Mouse (Mus musculus) liver, adult 2 months (tissue): ENCODE results near the gene Glis3. TPM values are rescaled to one million over a fixed set of nuclear protein-coding genes. Genes with fewer than 3 reads are reported as not detected.
A peak's percentile ranks its signal among the peaks of the same experiment; 100 is the strongest.

Experiments used
- DNase-seq: peaks from one replicate; pipeline ENCODE4 v3.0.0-alpha.2; 2011; ENCODE audit warnings: low read depth, low spot score; ENCODE audit errors: extremely low read depth
- H3K27ac ChIP-seq: fragments of 200-500 bp; replicated peaks from 2 replicates; pipeline ENCODE4 v1.5.1; 2012; ENCODE audit warnings: low read depth, mild to moderate bottlenecking, control low read depth, inconsistent platforms, low read length; ENCODE audit not compliant: insufficient read depth
- H3K27me3 ChIP-seq: fragments of 200-500 bp; 2 replicates; pipeline ENCODE4 v1.6.1; 2012; ENCODE audit warnings: mild to moderate bottlenecking, moderate library complexity, low read length, inconsistent platforms; ENCODE audit not compliant: control insufficient read depth, insufficient read depth
- H3K36me3 ChIP-seq: fragments of 200-500 bp; 2 replicates; pipeline ENCODE4 v1.6.1; 2012; ENCODE audit warnings: low read length, inconsistent platforms; ENCODE audit not compliant: control insufficient read depth, insufficient read depth
- H3K4me1 ChIP-seq: fragments of 200-500 bp; 2 replicates; pipeline ENCODE4 v1.6.1; 2011; ENCODE audit warnings: low read length; ENCODE audit not compliant: control insufficient read depth, insufficient read depth
- H3K4me3 ChIP-seq: fragments of 200-500 bp; 2 replicates; pipeline ENCODE4 v1.5.1; 2011; ENCODE audit warnings: low read depth, mild to moderate bottlenecking, control low read depth, low read length, moderate library complexity; ENCODE audit not compliant: insufficient read depth
- H3K79me2 ChIP-seq: fragments of 200-500 bp; 2 replicates; pipeline ENCODE4 v1.6.1; 2012; ENCODE audit warnings: inconsistent platforms, mild to moderate bottlenecking, low read length, moderate library complexity; ENCODE audit not compliant: control insufficient read depth, insufficient read depth
- H3K9ac ChIP-seq: fragments of 200-500 bp; 2 replicates; pipeline ENCODE4 v1.6.1; 2012; ENCODE audit warnings: low read depth, mild to moderate bottlenecking, control low read depth, inconsistent platforms, low read length
- CTCF ChIP-seq: fragments of 200-500 bp; IDR thresholded peaks from 2 replicates; pipeline ENCODE4 v1.5.1; 2011; ENCODE audit warnings: low read depth, low read length, control low read depth
- POLR2A ChIP-seq: fragments of 200-500 bp; IDR thresholded peaks from 2 replicates; pipeline ENCODE4 v1.6.1; 2011; ENCODE audit warnings: low read length, control low read depth; ENCODE audit not compliant: insufficient read depth; ENCODE audit errors: extremely low read depth
- WGBS: fragments of 180-500 bp; shearing (Covaris S2); methylation state at CpG from one replicate; pipeline ENCODE4 v1.1.7; 2018; 5-methylcytosine and 5-hydroxymethylcytosine counted together
- polyA plus RNA-seq: library from polyadenylated mRNA; depleted of rRNA; stranded (reverse); fragments of >200 nt; gene quantifications from 2 replicates; pipeline ENCODE4 v1.2.3, GENCODE M21; 2012
- total RNA-seq: library from RNA; depleted of rRNA; stranded (reverse); fragments of >200 nt; gene quantifications from 2 replicates; pipeline ENCODE4 v1.2.3, GENCODE M21; 2014

The Glis3 gene
- total and polyA plus RNA-seq, 2 experiments: 0.37 to 0.43 TPM

DNA sequence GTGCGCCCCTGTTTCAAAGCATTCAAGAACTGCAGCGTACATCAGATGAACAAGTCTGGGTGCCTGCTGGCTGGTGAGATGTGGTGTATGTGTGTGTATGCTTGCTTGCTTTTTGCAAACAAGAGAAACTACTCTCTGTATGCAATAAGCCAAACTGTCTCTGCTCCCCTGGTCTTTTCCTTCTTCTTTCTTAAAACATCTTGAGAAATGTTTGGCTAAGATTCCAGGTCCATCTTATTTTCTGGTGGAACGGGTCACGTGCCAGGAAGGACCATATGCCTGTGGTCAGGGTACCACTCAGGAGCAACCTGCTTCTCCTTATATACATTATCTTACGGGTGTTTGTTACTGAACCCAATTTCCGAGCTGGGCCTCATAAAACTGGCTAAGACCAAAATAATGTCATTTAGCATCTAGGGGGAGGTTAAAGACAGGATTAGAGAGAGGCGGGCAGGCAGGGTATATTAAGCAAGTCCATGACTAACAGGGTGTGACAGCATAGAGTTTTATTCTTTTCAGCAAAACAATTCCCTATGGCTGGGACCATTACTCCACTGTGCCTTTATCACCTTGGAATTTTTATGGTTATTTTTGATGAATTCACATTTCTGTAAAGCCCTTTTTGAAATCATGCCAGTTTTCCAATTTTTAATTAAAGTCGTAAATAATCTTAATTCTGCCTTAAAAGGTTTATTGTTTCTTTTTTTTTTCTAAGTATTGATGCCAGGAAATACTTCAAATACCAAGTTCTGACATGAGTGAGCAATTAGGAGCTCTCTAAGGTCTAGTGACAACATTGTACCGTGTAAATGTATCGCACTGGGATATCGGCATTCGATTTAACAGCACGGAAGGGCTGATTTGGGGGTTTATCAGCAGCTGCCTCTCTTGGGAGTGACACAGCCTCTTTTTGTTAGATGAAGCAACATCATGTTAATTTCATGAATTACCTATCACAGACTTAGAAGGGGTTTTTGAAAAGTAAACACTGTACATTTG is 328.5 kb downstream of the Glis3 start:
- Histone ChIP-seq H3K9ac (no peak overlapping the region), H3K4me3 (no peak overlapping the region), H3K27ac (no peak overlapping the region), H3K79me2 (no peaks in the 10 kb centered on the region), H3K4me1 (no peaks in the 10 kb centered on the region; the same call in 1 of the 2 replicates), H3K27me3 (no peaks in the 10 kb centered on the region), H3K36me3 (no peaks in the 10 kb centered on the region)
- 91% methylated on average over 13 of the region's 13 CpGs for WGBS
- no peak for DNase-seq
- TF ChIP-seq POLR2A (no peak), CTCF (no peak)

- Histone ChIP-seq H3K79me2 (no peaks in the 10 kb centered on the region), H3K27me3 (no peaks in the 10 kb centered on the region), H3K27ac (no peak overlapping the region), H3K4me1 (no peaks in the 10 kb centered on the region; the same call in 1 of the 2 replicates), H3K36me3 (no peaks in the 10 kb centered on the region), H3K9ac (no peak overlapping the region), H3K4me3 (no peak overlapping the region)
- TF ChIP-seq POLR2A (no peak), CTCF (no peak)
- WGBS: 48% methylated on average over 13 of the region's 13 CpGs
- peak; percentile 83 for DNase-seq
Observed at GRCm38 (mm10) chr19:28347080-28347825, 332.6 kb downstream of the Glis3 start.

GRCm38 (mm10) chr19:28343640-28344039 is 336.2 kb downstream of the Glis3 start:
- no peak for TF ChIP-seq CTCF
- TF ChIP-seq POLR2A: no peak
- Histone ChIP-seq H3K36me3 (no peaks in the 10 kb centered on the region), H3K4me1 (no peaks in the 10 kb centered on the region; the same call in 1 of the 2 replicates), H3K79me2 (no peaks in the 10 kb centered on the region), H3K27me3 (no peaks in the 10 kb centered on the region), H3K27ac (no peak overlapping the region), H3K4me3 (no peak overlapping the region), H3K9ac (no peak overlapping the region)
- 84% methylated on average over 7 of the region's 7 CpGs for WGBS
- DNase-seq: no peak

- Histone ChIP-seq H3K4me3 (no peak overlapping the region), H3K9ac (no peak overlapping the region), H3K27me3 (no peaks in the 10 kb centered on the region), H3K4me1 (no peaks in the 10 kb centered on the region), H3K36me3 (no peaks in the 10 kb centered on the region), H3K79me2 (no peaks in the 10 kb centered on the region), H3K27ac (no peak overlapping the region)
- no peak for DNase-seq
- WGBS: 63% methylated on average over 3 of the region's 3 CpGs
- TF ChIP-seq POLR2A (no peak), CTCF (no peak)
Observed at GRCm38 (mm10) chr19:28337574-28337973, 342.3 kb downstream of the Glis3 start.

DNA sequence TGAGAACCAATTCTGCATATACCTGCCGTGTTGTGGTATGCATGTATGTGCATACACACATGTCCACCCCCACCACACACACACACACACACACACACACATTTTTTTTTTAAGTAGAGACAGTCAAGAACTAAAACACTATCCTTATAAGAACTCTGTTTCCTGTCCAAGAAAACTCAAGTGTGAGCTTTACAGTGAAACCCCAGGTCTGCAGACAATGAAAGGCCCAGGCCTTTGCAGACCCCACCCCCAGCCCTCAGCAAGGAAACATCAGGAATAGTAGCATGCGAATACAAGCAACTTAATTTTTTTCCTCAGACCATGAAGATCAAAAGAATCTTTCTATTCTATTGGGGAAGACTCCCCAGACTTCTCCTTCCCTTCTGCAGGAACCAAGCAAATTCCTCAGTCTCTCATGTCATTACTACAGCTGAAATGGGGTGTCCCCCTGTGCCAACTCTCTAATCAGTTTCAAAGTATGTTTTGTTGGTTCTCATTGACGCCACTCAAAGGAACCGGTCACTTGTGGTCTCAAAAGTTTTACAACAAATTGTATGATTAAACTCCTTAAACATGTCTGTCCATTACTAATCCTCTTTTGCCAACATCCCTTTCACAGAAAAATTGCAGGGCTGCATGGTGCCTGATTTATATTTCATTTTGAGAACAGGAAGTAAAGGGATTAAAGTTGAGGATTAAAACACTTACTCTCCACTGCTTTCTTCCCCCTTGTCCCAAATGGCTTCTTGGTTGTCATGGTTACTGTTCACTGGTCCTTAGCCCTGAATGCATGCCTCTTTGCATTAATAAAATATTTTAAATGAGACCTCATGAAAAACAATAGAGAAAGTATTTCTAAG is 343.0 kb downstream of the Glis3 start:
- Histone ChIP-seq H3K27me3 (no peaks in the 10 kb centered on the region), H3K4me1 (no peaks in the 10 kb centered on the region), H3K27ac (no peak overlapping the region), H3K79me2 (no peaks in the 10 kb centered on the region), H3K9ac (no peak overlapping the region), H3K36me3 (no peaks in the 10 kb centered on the region), H3K4me3 (no peak overlapping the region)
- 83% methylated on average over 4 of the region's 4 CpGs for WGBS
- no peak for TF ChIP-seq POLR2A
- no peak for TF ChIP-seq CTCF
- DNase-seq: no peak
